Mouse (Mus musculus) limb, embryonic 12.5 days (tissue): ENCODE measurements around the gene Mical2. TPM values are rescaled to one million over a fixed set of nuclear protein-coding genes. Genes with fewer than 3 reads are reported as not detected.

ENCODE experiments used
- ATAC-seq: fragments of 200-750 bp; cut with Nextera tagmentation; 2 replicates; pipeline ENCODE4 v1.8.0; 2017; ENCODE audit warnings: low read depth, moderate TSS enrichment; ENCODE audit not compliant: insufficient number of reproducible peaks, insufficient read depth, low FRiP score, low TSS enrichment
- H3K27ac ChIP-seq: fragments of 300-500 bp; sonication (generic); 2 replicates; pipeline ENCODE4 v1.5.1; 2016; ENCODE audit warnings: mild to moderate bottlenecking, moderate library complexity
- H3K27me3 ChIP-seq: fragments of 300-500 bp; sonication (generic); 2 replicates; pipeline ENCODE4 v1.6.1; 2016; ENCODE audit warnings: mild to moderate bottlenecking, moderate library complexity
- H3K36me3 ChIP-seq: fragments of 300-500 bp; sonication (generic); 2 replicates; pipeline ENCODE4 v1.6.1; 2016; ENCODE audit warnings: mild to moderate bottlenecking, moderate library complexity
- H3K4me1 ChIP-seq: fragments of 300-500 bp; sonication (generic); replicated peaks from 2 replicates; pipeline ENCODE4 v1.6.1; 2016
- H3K4me2 ChIP-seq: fragments of 300-500 bp; sonication (generic); 2 replicates; pipeline ENCODE4 v1.6.1; 2016; ENCODE audit warnings: mild to moderate bottlenecking, moderate library complexity
- H3K4me3 ChIP-seq: fragments of 300-500 bp; sonication (generic); replicated peaks from 2 replicates; pipeline ENCODE4 v1.5.1; 2016; ENCODE audit warnings: mild to moderate bottlenecking
- H3K9ac ChIP-seq: fragments of 300-500 bp; sonication (generic); replicated peaks from 2 replicates; pipeline ENCODE4 v1.6.1; 2016; ENCODE audit warnings: mild to moderate bottlenecking, moderate library complexity
- H3K9me3 ChIP-seq: fragments of 300-500 bp; sonication (generic); 2 replicates; pipeline ENCODE4 v1.6.1; 2016; ENCODE audit warnings: mild to moderate bottlenecking, moderate library complexity
- WGBS: fragments of 180-500 bp; shearing (Covaris S2); methylation state at CpG from one replicate; pipeline ENCODE4 v1.1.7; 2016; 5-methylcytosine and 5-hydroxymethylcytosine counted together
- polyA plus RNA-seq: library from polyadenylated mRNA; unstranded; fragments of >200 nt; fragmentation: Nextera tagmentation; extraction: Ambion mirVana; gene quantifications from 2 replicates; pipeline ENCODE4 v1.2.1, GENCODE M21; 2016

Gene Mical2
- 2.4 and 3.2 TPM in 2 replicates for polyA plus RNA-seq

- peak within 1 kb of the TSS; percentile 97 for H3K4me2 ChIP-seq
- no peaks in the 10 kb centered on the region for H3K36me3 ChIP-seq
- peak; percentile 95 for ATAC-seq
- peak within 1 kb of the TSS; percentile 54 for H3K4me3 ChIP-seq
- peaks cover 65% of the 10 kb centered on the region for H3K27me3 ChIP-seq
- no peak within 1 kb of the TSS for H3K27ac ChIP-seq
- H3K9ac ChIP-seq, result peak within 1 kb of the TSS; percentile 52; the same call in 1 of the 2 replicates
- no peaks in the 10 kb centered on the region; the same call in 1 of the 2 replicates for H3K9me3 ChIP-seq
- WGBS, result under 1% methylated on average over 53 of the region's 53 CpGs
- H3K4me1 ChIP-seq, result peaks cover 20% of the 10 kb centered on the region
Measured at GRCm38 (mm10) chr7:112225615-112226262, at the start of gene Mical2. Mical2 (plus strand) TSS chr7:112225856.

- Histone ChIP-seq H3K9ac (no peak overlapping the region), H3K27ac (no peak overlapping the region), H3K36me3 (no peaks in the 10 kb centered on the region), H3K4me1 (peaks cover 7% of the 10 kb centered on the region; the same call in 1 of the 2 replicates), H3K4me3 (no peak overlapping the region), H3K9me3 (no peaks in the 10 kb centered on the region), H3K27me3 (no peaks in the 10 kb centered on the region), H3K4me2 (no peak overlapping the region)
- no peak for ATAC-seq
- WGBS, result 88% methylated on average over 2 of the region's 2 CpGs
Measured at GRCm38 (mm10) chr7:112176627-112177026, 49.0 kb upstream of the Mical2 start.

- H3K9me3 ChIP-seq, result no peaks in the 10 kb centered on the region
- ATAC-seq, result no peak; the same call in 1 of the 2 replicates
- H3K27me3 ChIP-seq, result no peaks in the 10 kb centered on the region
- no peak overlapping the region for H3K27ac ChIP-seq
- H3K9ac ChIP-seq, result no peak overlapping the region
- peaks cover 26% of the 10 kb centered on the region for H3K4me1 ChIP-seq
- peak overlapping the region; percentile 44 for H3K4me2 ChIP-seq
- 0 out of 2 replicates have a peak overlapping the region, but pooled peaks have one; percentile 3 for H3K4me3 ChIP-seq
- WGBS, result 12% methylated on average over 8 of the region's 10 CpGs
- H3K36me3 ChIP-seq, result no peaks in the 10 kb centered on the region
Measured at GRCm38 (mm10) chr7:112180235-112180705, 45.4 kb upstream of the Mical2 start.

GRCm38 (mm10) chr7:112183258-112183841, 42.3 kb upstream of the Mical2 start:
- no peak overlapping the region for H3K4me2 ChIP-seq
- no peak overlapping the region for H3K4me3 ChIP-seq
- H3K9ac ChIP-seq, result no peak overlapping the region
- no peaks in the 10 kb centered on the region for H3K36me3 ChIP-seq
- no peak overlapping the region for H3K27ac ChIP-seq
- WGBS, result 29% methylated on average over 5 of the region's 5 CpGs
- ATAC-seq, result peak; percentile 49
- H3K9me3 ChIP-seq, result no peaks in the 10 kb centered on the region
- H3K27me3 ChIP-seq, result no peaks in the 10 kb centered on the region
- peaks cover 40% of the 10 kb centered on the region for H3K4me1 ChIP-seq

- 68% methylated on average over 6 of the region's 6 CpGs for WGBS
- Histone ChIP-seq H3K27me3 (no peaks in the 10 kb centered on the region), H3K4me3 (no peak overlapping the region), H3K9ac (no peak overlapping the region), H3K27ac (no peak overlapping the region), H3K9me3 (no peaks in the 10 kb centered on the region), H3K36me3 (no peaks in the 10 kb centered on the region), H3K4me1 (peaks cover 42% of the 10 kb centered on the region), H3K4me2 (no peak overlapping the region)
- no peak for ATAC-seq
Measured at GRCm38 (mm10) chr7:112184519-112185225, 41.0 kb upstream of the Mical2 start.

- H3K4me1 ChIP-seq, result peaks cover 38% of the 10 kb centered on the region
- no peak for ATAC-seq
- H3K9ac ChIP-seq, result no peak overlapping the region
- H3K9me3 ChIP-seq, result no peaks in the 10 kb centered on the region
- no peaks in the 10 kb centered on the region for H3K27me3 ChIP-seq
- H3K36me3 ChIP-seq, result no peaks in the 10 kb centered on the region
- H3K4me2 ChIP-seq, result no peak overlapping the region
- no peak overlapping the region for H3K27ac ChIP-seq
- H3K4me3 ChIP-seq, result no peak overlapping the region
- WGBS, result 68% methylated on average over 9 of the region's 9 CpGs
Measured at GRCm38 (mm10) chr7:112185226-112185745, 40.4 kb upstream of the Mical2 start.

GRCm38 (mm10) chr7:112186871-112187270, 38.8 kb upstream of the Mical2 start:
- Histone ChIP-seq H3K9ac (no peak overlapping the region), H3K4me2 (no peak overlapping the region), H3K27me3 (no peaks in the 10 kb centered on the region), H3K27ac (no peak overlapping the region), H3K36me3 (no peaks in the 10 kb centered on the region), H3K9me3 (no peaks in the 10 kb centered on the region), H3K4me3 (no peak overlapping the region), H3K4me1 (peaks cover 41% of the 10 kb centered on the region)
- no peak for ATAC-seq
- 56% methylated on average over 7 of the region's 7 CpGs for WGBS

- H3K9ac ChIP-seq, result no peak overlapping the region
- WGBS, result 27% methylated on average over 13 of the region's 13 CpGs
- no peak overlapping the region for H3K4me3 ChIP-seq
- no peaks in the 10 kb centered on the region for H3K9me3 ChIP-seq
- H3K27ac ChIP-seq, result peak overlapping the region; percentile 25; the same call in 1 of the 2 replicates
- no peaks in the 10 kb centered on the region for H3K36me3 ChIP-seq
- H3K27me3 ChIP-seq, result no peaks in the 10 kb centered on the region
- H3K4me2 ChIP-seq, result no peak overlapping the region
- H3K4me1 ChIP-seq, result peaks cover 50% of the 10 kb centered on the region
- ATAC-seq, result no peak
Measured at GRCm38 (mm10) chr7:112187536-112188459, 37.9 kb upstream of the Mical2 start.

GRCm38 (mm10) chr7:112192237-112192636, 33.4 kb upstream of the Mical2 start:
- H3K27ac ChIP-seq, result peak overlapping the region; percentile 84

GRCm38 (mm10) chr7:112192778-112193177, 32.9 kb upstream of the Mical2 start:
- 78% methylated on average over 5 of the region's 5 CpGs for WGBS
- Histone ChIP-seq H3K4me2 (no peak overlapping the region), H3K9ac (no peak overlapping the region), H3K4me3 (no peak overlapping the region), H3K4me1 (peaks cover 24% of the 10 kb centered on the region), H3K27ac (no peak overlapping the region), H3K9me3 (no peaks in the 10 kb centered on the region), H3K27me3 (no peaks in the 10 kb centered on the region), H3K36me3 (no peaks in the 10 kb centered on the region)
- ATAC-seq, result no peak

More at GRCm38 (mm10) chr7:112192237-112192636, 33.4 kb upstream of the Mical2 start:
- Histone ChIP-seq H3K9ac (no peak overlapping the region), H3K4me3 (no peak overlapping the region), H3K4me1 (peaks cover 28% of the 10 kb centered on the region), H3K36me3 (no peaks in the 10 kb centered on the region), H3K4me2 (0 out of 2 replicates have a peak overlapping the region, but pooled peaks have one; percentile 2), H3K27me3 (no peaks in the 10 kb centered on the region), H3K9me3 (no peaks in the 10 kb centered on the region)
- ATAC-seq, result peak; percentile 55; the same call in 1 of the 2 replicates
- WGBS, result 47% methylated on average over 4 of the region's 4 CpGs
